Mouse (Mus musculus) kidney, postnatal 10 days (tissue): ENCODE data around the gene Rasa1.
A peak's percentile ranks its signal among the peaks of the same experiment; 100 is the strongest.

ENCODE experiments used
- DNase-seq: peaks from one replicate; pipeline ENCODE4 v3.0.0; 2021; ENCODE audit warnings: mixed read lengths

The Rasa1 gene

GRCm38 (mm10) chr13:85288843-85289713 lies at the start of gene Rasa1:
Rasa1 (minus strand) TSS chr13:85289130.
- peak; percentile 98 for DNase-seq

- no peak for DNase-seq
Observed at GRCm38 (mm10) chr13:85311547-85311946, 22.6 kb upstream of the Rasa1 start.

- no peak for DNase-seq
Observed at GRCm38 (mm10) chr13:85310968-85311367, 22.0 kb upstream of the Rasa1 start.

- no peak for DNase-seq
Observed at GRCm38 (mm10) chr13:85310483-85310882, 21.6 kb upstream of the Rasa1 start.

- DNase-seq, result no peak
Observed at GRCm38 (mm10) chr13:85306039-85306438, 17.1 kb upstream of the Rasa1 start.

- DNase-seq, result no peak
Observed at GRCm38 (mm10) chr13:85290651-85291050, 1.7 kb upstream of the Rasa1 start.

- no peak for DNase-seq
Observed at GRCm38 (mm10) chr13:85288574-85288842, 422 bp downstream of the Rasa1 start.

- peak; percentile 23 for DNase-seq
Observed at GRCm38 (mm10) chr13:85287876-85288573, 905 bp downstream of the Rasa1 start.

- no peak for DNase-seq
Observed at GRCm38 (mm10) chr13:85282626-85283025, 6.3 kb downstream of the Rasa1 start.

GRCm38 (mm10) chr13:85278951-85279350 lies 10.0 kb downstream of the Rasa1 start:
- DNase-seq, result no peak

- no peak for DNase-seq
Observed at GRCm38 (mm10) chr13:85274572-85274971, 14.4 kb downstream of the Rasa1 start.

- no peak for DNase-seq
Observed at GRCm38 (mm10) chr13:85273788-85274187, 15.1 kb downstream of the Rasa1 start.

GRCm38 (mm10) chr13:85238760-85239159 lies 50.2 kb downstream of the Rasa1 start:
- DNase-seq, result no peak

GRCm38 (mm10) chr13:85218656-85219055 lies 70.3 kb downstream of the Rasa1 start:
- no peak for DNase-seq

GRCm38 (mm10) chr13:85210353-85210752 lies 78.6 kb downstream of the Rasa1 start:
- DNase-seq, result no peak

- no peak for DNase-seq
Observed at GRCm38 (mm10) chr13:85208656-85209055, 80.3 kb downstream of the Rasa1 start.

GRCm38 (mm10) chr13:85207493-85207892 lies 81.4 kb downstream of the Rasa1 start:
- DNase-seq, result no peak

GRCm38 (mm10) chr13:85191253-85191652 lies 97.7 kb downstream of the Rasa1 start:
- DNase-seq, result no peak

GRCm38 (mm10) chr13:85189644-85190121 lies 99.2 kb downstream of the Rasa1 start:
- no peak for DNase-seq

GRCm38 (mm10) chr13:85188903-85189643 lies 99.9 kb downstream of the Rasa1 start, which contains the start of gene Ccnh:
Ccnh (plus strand) TSS chr13:85189408.
- DNase-seq, result peak; percentile 96
